Mouse (Mus musculus) liver, postnatal 0 days (tissue): ENCODE results near the gene Vmn1r5. TPM values are rescaled to one million over a fixed set of nuclear protein-coding genes. Genes with fewer than 3 reads are reported as not detected.
"Not testable (repeated sequence)": the region's sequence is repeated elsewhere in the genome, so short reads cannot be mapped to it uniquely, and the experiment has no call there.

ENCODE experiments used
- ATAC-seq: fragments of 200-750 bp; cut with Nextera tagmentation; 2 replicates; pipeline ENCODE4 v1.8.0; 2017; ENCODE audit warnings: mild to moderate bottlenecking, moderate library complexity
- DNase-seq: peaks from one replicate; pipeline ENCODE4 v3.0.0-alpha.2; 2016
- H3K27ac ChIP-seq: fragments of 300-500 bp; sonication (generic); 2 replicates; pipeline ENCODE4 v1.5.1; 2014; ENCODE audit warnings: antibody characterized with exemption, moderate library complexity, mild to moderate bottlenecking, low read depth
- H3K27me3 ChIP-seq: fragments of 300-500 bp; sonication (generic); 2 replicates; pipeline ENCODE4 v1.6.1; 2014; ENCODE audit warnings: low read length, control low read depth, mixed read lengths; ENCODE audit not compliant: insufficient read depth
- H3K36me3 ChIP-seq: fragments of 300-500 bp; sonication (generic); replicated peaks from 2 replicates; pipeline ENCODE4 v1.6.1; 2014; ENCODE audit warnings: mild to moderate bottlenecking, control low read depth, low read length, moderate library complexity, mixed read lengths; ENCODE audit not compliant: insufficient read depth
- H3K4me1 ChIP-seq: fragments of 300-500 bp; sonication (generic); 2 replicates; pipeline ENCODE4 v1.6.1; 2014; ENCODE audit warnings: antibody characterized with exemption, mild to moderate bottlenecking, control low read depth; ENCODE audit not compliant: insufficient read depth
- H3K4me2 ChIP-seq: fragments of 300-500 bp; sonication (generic); 2 replicates; pipeline ENCODE4 v1.6.1; 2014; ENCODE audit warnings: low read depth, mild to moderate bottlenecking, low read length, moderate library complexity, mixed read lengths
- H3K4me3 ChIP-seq: fragments of 300-500 bp; sonication (generic); 2 replicates; pipeline ENCODE4 v1.5.1; 2014; ENCODE audit warnings: low read depth, low read length
- H3K9ac ChIP-seq: fragments of 300-500 bp; sonication (generic); replicated peaks from 2 replicates; pipeline ENCODE4 v1.6.1; 2014; ENCODE audit warnings: mild to moderate bottlenecking, moderate library complexity
- H3K9me3 ChIP-seq: fragments of 300-500 bp; sonication (generic); 2 replicates; pipeline ENCODE4 v1.6.1; 2016; ENCODE audit warnings: mild to moderate bottlenecking, control low read depth, low read length, mixed read lengths
- CTCF ChIP-seq: sonication (generic); IDR thresholded peaks from 2 replicates; pipeline ENCODE4 v1.5.1; 2016; ENCODE audit warnings: antibody characterized with exemption, low read depth
- EP300 ChIP-seq: IDR thresholded peaks from 2 replicates; pipeline ENCODE4 v1.6.1; 2016; ENCODE audit warnings: antibody characterized with exemption, low read depth, mild to moderate bottlenecking
- WGBS: fragments of 180-500 bp; shearing (Covaris S2); extraction: QIAGEN DNeasy Blood & Tissue Kit; methylation state at CpG from one replicate; pipeline ENCODE4 v1.1.7; 2014; ENCODE audit not compliant: insufficient replicate concordance; 5-methylcytosine and 5-hydroxymethylcytosine counted together
- polyA plus RNA-seq: library from polyadenylated mRNA; unstranded; fragments of >200 nt; fragmentation: Nextera tagmentation; extraction: Ambion mirVana; gene quantifications from 2 replicates; pipeline ENCODE4 v1.2.1, GENCODE M21; 2015

Gene Vmn1r5
- polyA plus RNA-seq, 1 experiment from 2014 or later, result not detected

- ATAC-seq (no peak), DNase-seq (no peak)
- H3K27ac ChIP-seq, result no peak overlapping the region
- H3K9me3 ChIP-seq, result no peaks in the 10 kb centered on the region
- no peaks in the 10 kb centered on the region for H3K27me3 ChIP-seq
- H3K4me2 ChIP-seq, result no peak overlapping the region
- WGBS, result 65% methylated on average over 5 of the region's 5 CpGs
- H3K4me3 ChIP-seq, result no peak overlapping the region
- H3K36me3 ChIP-seq, result no peaks in the 10 kb centered on the region
- no peaks in the 10 kb centered on the region for H3K4me1 ChIP-seq
- no peak overlapping the region for H3K9ac ChIP-seq
- TF ChIP-seq EP300 (no peak), CTCF (no peak)
Measured at GRCm38 (mm10) chr6:56956436-56956835, 13.6 kb upstream of the Vmn1r5 start.

GRCm38 (mm10) chr6:56996943-56997342 lies 26.9 kb downstream of the Vmn1r5 start, which contains the start of gene Vmn1r6:
Vmn1r6 (plus strand) TSS chr6:56997243.
- TF ChIP-seq EP300 (no peak), CTCF (no peak)
- H3K27ac ChIP-seq, result no peak within 1 kb of the TSS
- H3K36me3 ChIP-seq, result no peaks in the 10 kb centered on the region
- 75% methylated on average over 2 of the region's 2 CpGs for WGBS
- H3K9ac ChIP-seq, result no peak within 1 kb of the TSS
- no peaks in the 10 kb centered on the region for H3K27me3 ChIP-seq
- no peaks in the 10 kb centered on the region for H3K9me3 ChIP-seq
- no peaks in the 10 kb centered on the region for H3K4me1 ChIP-seq
- no peak within 1 kb of the TSS for H3K4me2 ChIP-seq
- H3K4me3 ChIP-seq, result no peak within 1 kb of the TSS
- ATAC-seq, result no peak
- DNase-seq, result no peak

GRCm38 (mm10) chr6:57025224-57025623 lies 55.2 kb downstream of the Vmn1r5 start, which contains the start of gene Vmn1r7:
Vmn1r7 (minus strand) TSS chr6:57025324.
- not testable (repeated sequence) for ATAC-seq, DNase-seq, H3K9me3 ChIP-seq, H3K9ac ChIP-seq, H3K27me3 ChIP-seq, H3K4me2 ChIP-seq, H3K27ac ChIP-seq, H3K4me3 ChIP-seq, H3K36me3 ChIP-seq, H3K4me1 ChIP-seq
- WGBS, result 63% methylated on average over 2 of the region's 2 CpGs

- no peak for TF ChIP-seq EP300
- TF ChIP-seq CTCF, result no peak
- no peaks in the 10 kb centered on the region for H3K36me3 ChIP-seq
- no peak within 1 kb of the TSS for H3K4me2 ChIP-seq
- ATAC-seq (no peak), DNase-seq (no peak)
- H3K9ac ChIP-seq, result no peak within 1 kb of the TSS
- H3K9me3 ChIP-seq, result no peaks in the 10 kb centered on the region
- H3K27me3 ChIP-seq, result no peaks in the 10 kb centered on the region
- H3K27ac ChIP-seq, result no peak within 1 kb of the TSS
- no peak within 1 kb of the TSS for H3K4me3 ChIP-seq
- H3K4me1 ChIP-seq, result no peaks in the 10 kb centered on the region
Measured at GRCm38 (mm10) chr6:57031984-57032383, 61.9 kb downstream of the Vmn1r5 start, which contains the start of gene Vmn1r8. Vmn1r8 (plus strand) TSS chr6:57032284.

- DNase-seq, result no peak
Measured at GRCm38 (mm10) chr6:57034674-57035073, 64.6 kb downstream of the Vmn1r5 start.

More at GRCm38 (mm10) chr6:57034674-57035073, 64.6 kb downstream of the Vmn1r5 start:
- Histone ChIP-seq H3K9me3 (no peaks in the 10 kb centered on the region), H3K4me1 (no peaks in the 10 kb centered on the region), H3K9ac (no peak overlapping the region), H3K27me3 (no peaks in the 10 kb centered on the region), H3K36me3 (no peaks in the 10 kb centered on the region), H3K4me2 (no peak overlapping the region), H3K27ac (no peak overlapping the region), H3K4me3 (no peak overlapping the region)
- ATAC-seq, result no peak
- no peak for TF ChIP-seq CTCF
- no peak for TF ChIP-seq EP300
- 74% methylated on average over 2 of the region's 2 CpGs for WGBS

Other genes with a start within 250 kb of the Vmn1r5 start
- gene Kbtbd2, start 172.5 kb upstream of the Vmn1r5 start, polyA plus RNA-seq, result 8.3 and 9.8 TPM in 2 replicates
- 16.3 and 17.9 TPM in 2 replicates for gene Fkbp9, start 138.2 kb upstream of the Vmn1r5 start, polyA plus RNA-seq
- 113 and 127 TPM in 2 replicates for gene Nt5c3, start 46.3 kb upstream of the Vmn1r5 start, polyA plus RNA-seq
- 0.25 and 0.26 TPM in 2 replicates for gene Vmn1r4, start 46.3 kb upstream of the Vmn1r5 start, polyA plus RNA-seq
- gene Vmn1r6, start 27.0 kb downstream of the Vmn1r5 start, polyA plus RNA-seq, result not detected in 2 replicates
- not detected in 2 replicates for gene Vmn1r7, start 55.1 kb downstream of the Vmn1r5 start, polyA plus RNA-seq
- gene Vmn1r8, start 62.0 kb downstream of the Vmn1r5 start, polyA plus RNA-seq, result not detected in 2 replicates
- not detected in 2 replicates for gene Vmn1r9, start 96.5 kb downstream of the Vmn1r5 start, polyA plus RNA-seq
- not detected in 2 replicates for gene Vmn1r10, start 139.2 kb downstream of the Vmn1r5 start, polyA plus RNA-seq
- not detected in 2 replicates for gene Vmn1r11, start 163.2 kb downstream of the Vmn1r5 start, polyA plus RNA-seq
- not detected in 2 replicates for gene Vmn1r12, start 186.6 kb downstream of the Vmn1r5 start, polyA plus RNA-seq
- not detected in 2 replicates for gene Vmn1r13, start 233.0 kb downstream of the Vmn1r5 start, polyA plus RNA-seq